Mouse (Mus musculus) small intestine, adult 2 months (tissue): ENCODE results near the gene Dok4.

ENCODE experiments used
- CTCF ChIP-seq: fragments of 200-500 bp; IDR thresholded peaks from 2 replicates; pipeline ENCODE4 v1.5.1; 2012; ENCODE audit warnings: low read depth, mild to moderate bottlenecking, control low read depth, inconsistent platforms, low read length, moderate library complexity, mixed read lengths; ENCODE audit not compliant: insufficient replicate concordance, insufficient read length; ENCODE audit errors: extremely low read depth
- POLR2A ChIP-seq: fragments of 200-500 bp; IDR thresholded peaks from 2 replicates; pipeline ENCODE4 v1.6.1; 2012; ENCODE audit warnings: low read depth, mild to moderate bottlenecking, control low read depth, inconsistent platforms, low read length, moderate library complexity

DNA sequence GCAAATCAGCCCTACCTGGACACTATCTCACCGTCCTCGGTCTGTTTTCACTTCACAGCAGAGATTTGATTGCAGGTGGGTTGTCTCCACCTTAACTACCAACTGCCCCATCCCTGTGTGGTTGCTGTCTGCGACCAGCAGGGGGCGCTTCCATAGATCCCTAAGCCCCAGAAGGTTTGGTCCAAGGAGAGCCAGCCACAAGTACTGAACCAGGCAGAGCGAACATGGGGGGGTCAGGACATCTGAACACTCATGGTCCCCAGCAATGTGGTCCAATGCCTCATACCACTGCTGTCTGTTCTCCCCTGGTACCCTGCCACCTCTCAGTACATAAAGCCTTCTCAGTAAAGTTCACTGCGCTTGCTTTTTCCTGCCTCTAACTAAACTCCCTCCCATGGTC is 1.8 kb downstream of the Dok4 start:
- peak; percentile 91; the same call in 1 of the 2 replicates for TF ChIP-seq CTCF
- no peak; the same call in 1 of the 2 replicates for TF ChIP-seq POLR2A
